Mouse (Mus musculus): ENCODE measurements around the gene Lyrm2. TPM values are rescaled to one million over a fixed set of nuclear protein-coding genes. Genes with fewer than 3 reads are reported as not detected.

Lyrm2 gene
- polyA plus RNA-seq, 1 experiment: 10.3 TPM

- H3K4me3 ChIP-seq (replicated peaks; ENCODE audit: extremely low read depth, low read depth, low read length): peak overlapping the region; percentile 94
- 8% methylated on average over 9 of the region's 9 CpGs for WGBS
- DNase-seq: no peak
- H3K4me1 ChIP-seq (ENCODE audit: control insufficient read depth, insufficient read depth, low read length): peaks cover 4% of the 10 kb centered on the region
- TF ChIP-seq CTCF (IDR thresholded peaks at IDR 0.05; ENCODE audit: insufficient read depth, low read length) (no peak), POLR2A (IDR thresholded peaks at IDR 0.05; ENCODE audit: borderline replicate concordance, extremely low read depth, low read depth, low read length) (no peak)
Measured at GRCm38 (mm10) chr4:32800577-32801170, 621 bp downstream of the Lyrm2 start.

GRCm38 (mm10) chr4:32817478-32817877 is 17.4 kb downstream of the Lyrm2 start:
- Histone ChIP-seq H3K4me1 (ENCODE audit: control insufficient read depth, insufficient read depth, low read length) (no peaks in the 10 kb centered on the region), H3K4me3 (replicated peaks; ENCODE audit: extremely low read depth, low read depth, low read length) (no peak overlapping the region)
- 82% methylated on average over 5 of the region's 5 CpGs for WGBS
- TF ChIP-seq POLR2A (IDR thresholded peaks at IDR 0.05; ENCODE audit: borderline replicate concordance, extremely low read depth, low read depth, low read length): no peak
- no peak for TF ChIP-seq CTCF (IDR thresholded peaks at IDR 0.05; ENCODE audit: insufficient read depth, low read length)
- no peak for DNase-seq

- no peak for DNase-seq
- TF ChIP-seq CTCF (IDR thresholded peaks at IDR 0.05; ENCODE audit: insufficient read depth, low read length) (no peak), POLR2A (IDR thresholded peaks at IDR 0.05; ENCODE audit: borderline replicate concordance, extremely low read depth, low read depth, low read length) (no peak)
- 93% methylated on average over 3 of the region's 3 CpGs for whole genome bisulfite sequencing
- Histone ChIP-seq H3K4me3 (replicated peaks; ENCODE audit: extremely low read depth, low read depth, low read length) (no peak overlapping the region), H3K4me1 (ENCODE audit: control insufficient read depth, insufficient read depth, low read length) (no peaks in the 10 kb centered on the region)
Measured at GRCm38 (mm10) chr4:32820676-32821075, 20.6 kb downstream of the Lyrm2 start.

- DNase-seq: no peak
- H3K4me1 ChIP-seq (ENCODE audit: control insufficient read depth, insufficient read depth, low read length): no peaks in the 10 kb centered on the region
- H3K4me3 ChIP-seq (replicated peaks; ENCODE audit: extremely low read depth, low read depth, low read length): no peak overlapping the region
- TF ChIP-seq POLR2A (IDR thresholded peaks at IDR 0.05; ENCODE audit: borderline replicate concordance, extremely low read depth, low read depth, low read length) (no peak), CTCF (IDR thresholded peaks at IDR 0.05; ENCODE audit: insufficient read depth, low read length) (no peak)
- WGBS: 57% methylated on average over 8 of the region's 8 CpGs
Measured at GRCm38 (mm10) chr4:32824254-32824653, 24.2 kb downstream of the Lyrm2 start.

- H3K4me1 ChIP-seq (ENCODE audit: control insufficient read depth, insufficient read depth, low read length): no peaks in the 10 kb centered on the region
- no peak for TF ChIP-seq CTCF (IDR thresholded peaks at IDR 0.05; ENCODE audit: insufficient read depth, low read length)
- TF ChIP-seq POLR2A (IDR thresholded peaks at IDR 0.05; ENCODE audit: borderline replicate concordance, extremely low read depth, low read depth, low read length): no peak
- H3K4me3 ChIP-seq (replicated peaks; ENCODE audit: extremely low read depth, low read depth, low read length): no peak overlapping the region
- no peak for DNase-seq
- WGBS: 68% methylated on average over 7 of the region's 7 CpGs
Measured at GRCm38 (mm10) chr4:32826925-32827324, 26.9 kb downstream of the Lyrm2 start.

GRCm38 (mm10) chr4:32828385-32829077 is 28.5 kb downstream of the Lyrm2 start:
- Histone ChIP-seq H3K4me3 (replicated peaks; ENCODE audit: extremely low read depth, low read depth, low read length) (no peak overlapping the region), H3K4me1 (ENCODE audit: control insufficient read depth, insufficient read depth, low read length) (no peaks in the 10 kb centered on the region)
- WGBS: 85% methylated on average over 10 of the region's 10 CpGs
- TF ChIP-seq CTCF (IDR thresholded peaks at IDR 0.05; ENCODE audit: insufficient read depth, low read length) (no peak), POLR2A (IDR thresholded peaks at IDR 0.05; ENCODE audit: borderline replicate concordance, extremely low read depth, low read depth, low read length) (no peak)
- DNase-seq: no peak

- H3K4me3 ChIP-seq (replicated peaks; ENCODE audit: extremely low read depth, low read depth, low read length): no peak overlapping the region
- H3K4me1 ChIP-seq (ENCODE audit: control insufficient read depth, insufficient read depth, low read length): no peaks in the 10 kb centered on the region
- TF ChIP-seq CTCF (IDR thresholded peaks at IDR 0.05; ENCODE audit: insufficient read depth, low read length): no peak
- TF ChIP-seq POLR2A (IDR thresholded peaks at IDR 0.05; ENCODE audit: borderline replicate concordance, extremely low read depth, low read depth, low read length): no peak
- WGBS: 54% methylated on average over 10 of the region's 10 CpGs
- DNase-seq: no peak
Measured at GRCm38 (mm10) chr4:32829316-32829715, 29.3 kb downstream of the Lyrm2 start.

- no peak overlapping the region for H3K4me3 ChIP-seq (replicated peaks; ENCODE audit: extremely low read depth, low read depth, low read length)
Measured at GRCm38 (mm10) chr4:32833494-32834282, 33.6 kb downstream of the Lyrm2 start.

GRCm38 (mm10) chr4:32834541-32834940 is 34.5 kb downstream of the Lyrm2 start:
- Histone ChIP-seq H3K4me3 (replicated peaks; ENCODE audit: extremely low read depth, low read depth, low read length) (no peak overlapping the region), H3K4me1 (ENCODE audit: control insufficient read depth, insufficient read depth, low read length) (no peaks in the 10 kb centered on the region)
- WGBS: 75% methylated on average over 3 of the region's 3 CpGs
- no peak for DNase-seq
- TF ChIP-seq CTCF (IDR thresholded peaks at IDR 0.05; ENCODE audit: insufficient read depth, low read length): no peak
- TF ChIP-seq POLR2A (IDR thresholded peaks at IDR 0.05; ENCODE audit: borderline replicate concordance, extremely low read depth, low read depth, low read length): no peak

More at GRCm38 (mm10) chr4:32833494-32834282, 33.6 kb downstream of the Lyrm2 start:
- DNase-seq: no peak
- WGBS: 49% methylated on average over 17 of the region's 17 CpGs
- H3K4me1 ChIP-seq (ENCODE audit: control insufficient read depth, insufficient read depth, low read length): no peaks in the 10 kb centered on the region
- TF ChIP-seq POLR2A (IDR thresholded peaks at IDR 0.05; ENCODE audit: borderline replicate concordance, extremely low read depth, low read depth, low read length) (no peak), CTCF (IDR thresholded peaks at IDR 0.05; ENCODE audit: insufficient read depth, low read length) (no peak)

Measured in lung, adult 2 months (tissue).